Mouse (Mus musculus): ENCODE results near the gene Rln3.
"Not testable (repeated sequence)": the region's sequence is repeated elsewhere in the genome, so short reads cannot be mapped to it uniquely, and the experiment has no call there.

Gene Rln3

DNA sequence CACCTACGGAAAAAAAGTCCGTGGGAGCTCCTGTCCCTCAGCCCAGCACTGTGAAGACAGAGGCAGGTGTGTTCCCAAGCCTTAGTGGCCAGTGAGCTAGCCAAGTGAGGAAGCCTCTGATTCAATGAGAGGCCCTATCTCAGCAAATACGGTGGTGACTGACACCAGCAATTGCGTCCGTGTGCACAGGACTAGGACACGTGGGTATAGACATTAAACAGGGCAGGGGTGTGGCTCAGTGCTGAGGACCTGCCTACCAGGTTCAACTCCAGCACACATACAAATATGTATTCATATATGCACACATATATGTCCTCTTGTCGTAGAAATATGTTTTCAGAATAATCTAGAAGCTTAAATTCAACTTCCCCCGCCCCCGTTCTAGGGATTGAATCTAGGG lies 25.1 kb downstream of the Rln3 start:
- DNase-seq (ENCODE audit: low spot score): no peak

GRCm38 (mm10) chr8:84015833-84016232 lies 29.0 kb downstream of the Rln3 start:
- no peak for DNase-seq (ENCODE audit: low spot score)

- DNase-seq (ENCODE audit: low spot score): no peak
These were observed 32.2 kb downstream of the Rln3 start for GRCm38 (mm10) chr8:84012499-84013165.

- DNase-seq (ENCODE audit: low spot score): no peak
These were observed 32.9 kb downstream of the Rln3 start, which contains the start of gene 2210011C24Rik for GRCm38 (mm10) chr8:84011705-84012498. 2210011C24Rik (minus strand) TSS chr8:84012171.

DNA sequence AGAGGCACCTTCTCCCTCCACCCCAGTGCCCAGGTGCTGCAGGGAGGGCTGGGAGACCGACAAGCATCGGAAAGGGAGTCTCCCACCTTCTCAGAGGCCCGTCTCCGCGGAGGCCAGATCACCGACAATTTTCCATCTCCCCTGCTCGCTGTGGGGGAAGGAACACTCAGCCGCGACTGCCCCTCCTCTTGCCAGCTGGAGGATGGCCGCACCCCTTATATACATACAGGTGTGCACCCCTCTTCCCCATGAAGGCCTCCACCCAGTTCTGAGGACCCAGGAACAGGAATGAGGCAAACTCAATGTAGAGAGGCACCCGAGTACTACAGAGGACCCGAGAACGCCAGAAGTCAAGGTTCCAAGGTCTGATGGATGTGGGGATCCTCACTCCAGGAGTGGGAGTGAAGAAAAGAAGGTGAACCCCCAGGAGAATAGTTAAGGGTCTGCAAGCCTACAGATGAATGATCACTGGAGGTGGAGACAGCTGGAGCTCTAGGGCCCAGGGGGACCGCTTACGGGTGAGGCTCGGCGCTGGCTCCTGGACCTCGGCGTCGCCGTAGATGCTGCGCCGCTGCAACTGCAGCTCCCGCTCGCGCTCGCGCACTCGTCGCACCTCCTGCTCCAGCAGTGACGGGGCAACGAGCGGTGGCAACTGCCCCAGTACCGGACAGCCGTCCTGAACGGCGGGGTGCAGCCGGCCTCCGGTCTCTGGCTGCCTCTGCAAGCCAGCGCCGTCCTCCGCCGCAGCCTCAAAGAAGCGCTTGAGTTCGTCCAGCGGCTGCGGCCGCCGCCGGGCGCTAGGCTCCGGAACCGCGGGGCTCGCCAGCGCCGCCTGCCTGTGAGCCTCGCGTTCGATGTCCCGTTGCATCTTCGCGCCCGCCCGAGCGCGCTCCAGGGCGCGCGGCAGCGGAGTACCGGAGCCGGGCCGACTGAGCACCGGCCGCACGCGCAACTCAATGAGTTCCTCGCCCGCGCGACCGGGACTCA lies 33.9 kb downstream of the Rln3 start:
- DNase-seq (ENCODE audit: low spot score): peak; percentile 65

DNA sequence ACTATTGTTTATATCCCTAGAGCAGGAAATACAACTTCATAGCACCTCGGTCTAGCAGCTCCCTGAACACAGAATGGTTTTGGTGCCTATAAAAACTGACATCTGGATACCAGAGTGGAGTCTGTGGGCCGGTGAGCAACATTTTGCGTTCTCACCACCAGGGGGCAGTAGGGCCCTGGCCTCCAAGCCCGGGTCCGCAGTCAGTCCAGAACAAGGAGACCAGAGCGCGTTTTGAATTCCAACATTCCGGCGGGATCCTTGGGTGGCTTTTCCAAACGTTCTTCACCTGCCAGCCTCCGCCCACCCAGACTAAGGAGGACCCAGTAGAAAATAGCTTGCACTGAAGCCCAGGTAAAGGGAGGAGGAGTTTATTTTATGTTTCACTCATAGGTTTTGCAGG lies 34.9 kb downstream of the Rln3 start:
- DNase-seq (ENCODE audit: low spot score): peak; percentile 86

GRCm38 (mm10) chr8:84008362-84008761 lies 36.4 kb downstream of the Rln3 start:
- DNase-seq (ENCODE audit: low spot score): no peak

DNA sequence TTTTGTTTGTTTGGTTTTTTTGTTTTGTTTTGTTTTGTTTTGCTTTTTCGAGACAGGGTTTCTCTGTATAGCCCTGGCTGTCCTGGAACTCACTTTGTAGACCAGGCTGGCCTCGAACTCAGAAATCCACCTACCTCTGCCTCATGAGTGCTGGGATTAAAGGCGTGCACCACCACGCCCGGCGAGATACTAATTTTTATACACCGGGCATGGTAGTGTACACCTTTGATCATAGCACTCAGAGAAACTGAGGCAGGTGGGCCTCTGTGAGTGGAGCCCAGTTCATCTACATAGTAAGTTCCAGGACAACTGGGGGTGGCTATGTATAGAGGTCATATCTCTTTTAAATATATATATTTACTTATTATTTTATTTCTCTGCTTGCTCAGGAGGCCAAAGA lies 39.3 kb downstream of the Rln3 start:
- DNase-seq (ENCODE audit: low spot score): not testable (repeated sequence)

GRCm38 (mm10) chr8:84004533-84005201 lies 40.1 kb downstream of the Rln3 start:
- DNase-seq (ENCODE audit: low spot score): peak; percentile 95

GRCm38 (mm10) chr8:84003612-84004246 lies 41.1 kb downstream of the Rln3 start:
- no peak for DNase-seq (ENCODE audit: low spot score)

- DNase-seq (ENCODE audit: low spot score): no peak
These were observed 41.7 kb downstream of the Rln3 start for GRCm38 (mm10) chr8:84002957-84003611.

GRCm38 (mm10) chr8:84001281-84002000 lies 43.4 kb downstream of the Rln3 start, which contains the start of gene 1700067K01Rik:
1700067K01Rik (plus strand) TSS chr8:84001502.
- DNase-seq (ENCODE audit: low spot score): no peak

DNA sequence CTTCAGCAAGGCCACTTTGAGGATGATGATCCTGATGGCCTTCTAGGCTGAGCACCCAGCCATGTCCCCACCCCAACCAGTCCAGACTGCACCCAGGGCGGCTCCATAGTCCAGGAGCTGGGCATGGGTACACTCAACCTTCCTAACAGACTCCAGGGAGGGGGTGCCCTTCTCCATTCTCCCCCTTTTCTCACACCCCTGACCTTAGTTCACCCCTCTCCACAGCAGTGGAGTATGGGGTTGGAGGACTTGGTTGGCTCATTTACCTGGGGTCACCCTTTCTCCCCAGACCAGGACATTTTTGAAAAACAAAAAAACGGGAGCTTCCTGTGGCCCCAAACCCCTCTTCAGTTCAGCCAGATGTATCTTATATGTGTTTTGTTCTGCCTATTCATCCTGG lies 45.0 kb downstream of the Rln3 start:
- no peak for DNase-seq (ENCODE audit: low spot score)

GRCm38 (mm10) chr8:83999057-83999705 lies 45.6 kb downstream of the Rln3 start:
- DNase-seq (ENCODE audit: low spot score): no peak

- no peak for DNase-seq (ENCODE audit: low spot score)
These were observed 46.4 kb downstream of the Rln3 start for GRCm38 (mm10) chr8:83998231-83999056.

GRCm38 (mm10) chr8:83997511-83998141 lies 47.2 kb downstream of the Rln3 start, which contains the start of gene Samd1:
Samd1 (plus strand) TSS chr8:83997672.
- no peak for DNase-seq (ENCODE audit: low spot score)

DNA sequence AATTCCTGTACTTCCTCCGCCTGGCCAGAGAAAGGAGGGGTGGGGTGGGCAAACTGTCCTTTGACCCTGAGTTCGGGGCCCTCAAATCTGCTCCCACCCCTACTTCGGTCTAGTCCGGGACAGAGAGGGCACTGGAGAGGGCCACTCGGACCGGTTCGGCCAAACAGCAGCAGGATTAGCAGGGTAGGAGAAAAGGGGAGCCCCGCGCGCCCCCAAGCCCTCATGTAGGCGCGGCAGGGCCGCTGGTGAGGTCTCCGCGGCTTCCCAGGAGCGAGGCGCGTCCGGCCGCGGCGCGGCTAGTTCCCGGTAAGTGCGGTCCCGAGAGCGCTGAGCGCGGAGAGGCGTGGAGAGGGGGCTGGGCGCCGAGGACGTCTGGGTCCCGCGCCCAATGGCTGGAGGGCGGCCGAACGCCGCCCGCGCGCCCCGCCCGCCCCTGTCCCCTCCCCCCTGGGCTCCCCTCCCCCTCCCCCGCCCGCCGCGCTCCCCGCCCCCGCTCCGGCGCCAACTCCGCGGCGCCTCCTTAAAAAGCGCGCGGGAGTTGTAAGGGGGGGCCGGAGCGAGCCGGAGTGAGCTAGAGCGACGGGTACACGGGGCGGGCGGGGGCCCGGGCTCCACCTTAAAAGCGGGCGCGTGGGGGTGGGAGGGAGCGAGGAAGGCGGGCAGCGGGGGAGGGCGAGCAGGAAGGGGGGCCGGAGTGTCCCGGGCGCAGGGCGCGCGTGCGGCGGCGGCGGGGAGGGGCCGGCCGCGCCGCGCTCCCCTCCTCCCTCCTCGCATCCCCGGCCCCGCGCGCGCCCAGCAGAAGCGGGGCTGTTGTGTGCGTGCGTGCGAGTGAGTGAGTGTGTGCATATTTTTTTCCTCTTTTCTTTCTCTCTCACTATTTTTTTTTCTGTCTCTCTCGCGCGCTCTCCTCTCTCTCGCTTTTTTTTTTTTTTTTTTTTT lies 48.0 kb downstream of the Rln3 start:
- DNase-seq (ENCODE audit: low spot score): peak; percentile 80

Measured in layer of hippocampus, adult 11-12 months (tissue).